27 mouse cellular contexts compared by ENCODE assay signal in genomic region chr12:85291541-85291940, GRCm38 (mm10). TPM values are rescaled to one million over a fixed set of nuclear protein-coding genes. Genes with fewer than 3 reads are reported as not detected.
DNase-seq lines count a peak whose midpoint lies in the region; ATAC-seq and TF ChIP-seq lines count a peak whose summit lies in the region.
"Had no signal": no experiment of that assay in that cellular context is flagged by ENCODE, and none has a peak within 500 bp of the region (broad histone marks: within the 10 kb centered on the region; RNA-seq: fewer than 3 reads in every experiment).

No protein-coding gene starts in this region.

- no peak for TF ChIP-seq POLR2A in kidney, adult 2 months (IDR thresholded peaks at IDR 0.05; ENCODE audit: low read depth, low read length)
- TF ChIP-seq POLR2A in testis, adult 2 months (IDR thresholded peaks at IDR 0.05; ENCODE audit: control insufficient read depth, low read depth, low read length), result no peak

- no peaks in the 10 kb centered on the region for H3K27me3 ChIP-seq in kidney, adult 2 months (replicated peaks; ENCODE audit: control insufficient read depth, insufficient read depth, low read length)
- H3K27me3 ChIP-seq in kidney, embryonic 15.5 days, result peaks cover 4% of the 10 kb centered on the region; the same call in 1 of the 2 replicates
- H3K27me3 ChIP-seq in testis, adult 2 months (ENCODE audit: control insufficient read depth, insufficient read depth, low read length), result no peaks in the 10 kb centered on the region
- H3K27me3 ChIP-seq: forebrain, embryonic 15.5 days had no signal

- H3K9ac ChIP-seq in kidney, embryonic 15.5 days, result no peak overlapping the region
- H3K9ac ChIP-seq: embryonic facial prominence, embryonic 13.5 days; forebrain, embryonic 12.5 days; forebrain, embryonic 15.5 days; heart, embryonic 13.5 days had no signal

- peak; percentile 81 for DNase-seq in kidney, adult 2 months
- DNase-seq in kidney, postnatal 10 days, result no peak
- no peak for DNase-seq in kidney, postnatal 4 days
- no peak for DNase-seq in testis, postnatal 10 days (ENCODE audit: low spot score)
- DNase-seq in thymus, postnatal 14 days, result no peak
- no peak for DNase-seq in urinary bladder, postnatal 14 days (ENCODE audit: low spot score)
- DNase-seq: adrenal gland, adult 8-10 months; adrenal gland, postnatal 25 days; cerebellum, adult 11-12 months; cerebellum, adult 8-10 months; cerebellum, postnatal 10 days; cerebellum, postnatal 36 days; embryo, embryonic 11 days; gastrocnemius, postnatal 25 days; heart, adult 2 months; heart, postnatal 14 days; heart, postnatal 4 days had no signal

- peak overlapping the region; percentile 19; the same call in 1 of the 2 replicates for H3K4me2 ChIP-seq in kidney, embryonic 15.5 days
- H3K4me2 ChIP-seq: embryonic facial prominence, embryonic 13.5 days; forebrain, embryonic 12.5 days; forebrain, embryonic 15.5 days; heart, embryonic 13.5 days had no signal

- TF ChIP-seq CTCF in kidney, adult 2 months (conservative IDR thresholded peaks at IDR 0.05; ENCODE audit: insufficient read depth, insufficient read length, low read depth, low read length), result no peak
- no peak for TF ChIP-seq CTCF in testis, adult 2 months (IDR thresholded peaks at IDR 0.05; ENCODE audit: control insufficient read depth, insufficient read depth, insufficient replicate concordance, low read depth, low read length)

- no peak overlapping the region; the same call in 1 of the 2 replicates for H3K27ac ChIP-seq in kidney, adult 2 months (ENCODE audit: insufficient read depth, low read depth, low read length)
- no peak overlapping the region for H3K27ac ChIP-seq in kidney, embryonic 15.5 days
- no peak overlapping the region for H3K27ac ChIP-seq in testis, adult 2 months (ENCODE audit: control insufficient read depth, insufficient read depth, low read depth, low read length)
- H3K27ac ChIP-seq: embryonic facial prominence, embryonic 10.5 days; embryonic facial prominence, embryonic 13.5 days; forebrain, embryonic 12.5 days; forebrain, embryonic 15.5 days; heart, adult 2 months; heart, embryonic 10.5 days; heart, embryonic 13.5 days had no signal

- ATAC-seq in kidney, embryonic 15.5 days (replicated peaks; ENCODE audit: low FRiP score), result no peak
- ATAC-seq: activated CD4-positive, CD25-positive, alpha-beta regulatory T cell, adult 4 months; forebrain, embryonic 15.5 days had no signal

- no peaks in the 10 kb centered on the region for H3K36me3 ChIP-seq in kidney, adult 2 months (ENCODE audit: control insufficient read depth, insufficient read depth, low read length)
- H3K36me3 ChIP-seq in kidney, embryonic 15.5 days, result peaks cover 12% of the 10 kb centered on the region; the same call in 1 of the 2 replicates
- peaks cover 2% of the 10 kb centered on the region for H3K36me3 ChIP-seq in testis, adult 2 months (ENCODE audit: control insufficient read depth, insufficient read depth, low read length)
- H3K36me3 ChIP-seq: embryonic facial prominence, embryonic 10.5 days; embryonic facial prominence, embryonic 13.5 days; forebrain, embryonic 12.5 days; forebrain, embryonic 15.5 days; heart, embryonic 13.5 days had no signal

- H3K9me3 ChIP-seq in kidney, embryonic 15.5 days (replicated peaks), result peaks cover 16% of the 10 kb centered on the region; the same call in 1 of the 2 replicates
- H3K9me3 ChIP-seq: forebrain, embryonic 15.5 days had no signal

- H3K4me3 ChIP-seq in kidney, adult 2 months (ENCODE audit: insufficient read depth, low read depth, low read length), result no peak overlapping the region; the same call in 1 of the 2 replicates
- H3K4me3 ChIP-seq in kidney, embryonic 15.5 days (replicated peaks), result no peak overlapping the region
- H3K4me3 ChIP-seq in testis, adult 2 months (ENCODE audit: control insufficient read depth, low read depth, low read length), result peak overlapping the region; percentile 78
- H3K4me3 ChIP-seq: embryonic facial prominence, embryonic 10.5 days; embryonic facial prominence, embryonic 13.5 days; erythroblast, embryonic 14.5 days; forebrain, embryonic 12.5 days; forebrain, embryonic 15.5 days; heart, adult 2 months; heart, embryonic 10.5 days; heart, embryonic 13.5 days had no signal

- H3K4me1 ChIP-seq in kidney, adult 2 months (ENCODE audit: control insufficient read depth, insufficient read depth, low read length), result peaks cover 17% of the 10 kb centered on the region
- H3K4me1 ChIP-seq in kidney, embryonic 15.5 days, result peaks cover 34% of the 10 kb centered on the region
- H3K4me1 ChIP-seq in testis, adult 2 months (ENCODE audit: control insufficient read depth, insufficient read depth, low read length), result peaks cover 19% of the 10 kb centered on the region

RNA-seq across cellular contexts. Expression of gene Zc2hc1c, which starts 3.1 kb away (rescaled TPM):
- 2.8 and 3.2 TPM in 2 replicates for polyA plus RNA-seq in kidney, adult 2 months (2012; rRNA removed)
- polyA plus RNA-seq in kidney, embryonic 15.5 days (2015; fragmentation: Nextera tagmentation; extraction: Ambion mirVana), result 2.8 and 3.4 TPM in 2 replicates
- 11.6 and 13.7 TPM in 2 replicates for polyA plus RNA-seq in testis, adult 2 months (2012; rRNA removed)

RNA-seq across cellular contexts. Expression of gene Acyp1, which starts 3.3 kb away (rescaled TPM):
- 9.6 and 19.1 TPM in 2 replicates for polyA plus RNA-seq in kidney, adult 2 months (2012; rRNA removed)
- 59.5 and 65.4 TPM in 2 replicates for polyA plus RNA-seq in kidney, embryonic 15.5 days (2015; fragmentation: Nextera tagmentation; extraction: Ambion mirVana)
- polyA plus RNA-seq in testis, adult 2 months (2012; rRNA removed), result 187 and 199 TPM in 2 replicates

RNA-seq across cellular contexts. Expression of gene Mlh3, which starts 21.1 kb away (rescaled TPM):
- polyA plus RNA-seq in kidney, adult 2 months (2012; rRNA removed), result 8.1 and 9.6 TPM in 2 replicates
- polyA plus RNA-seq in kidney, embryonic 15.5 days (2015; fragmentation: Nextera tagmentation; extraction: Ambion mirVana), result 8.7 and 9.6 TPM in 2 replicates
- polyA plus RNA-seq in testis, adult 2 months (2012; rRNA removed), result 11.1 and 13.1 TPM in 2 replicates

RNA-seq across cellular contexts. Expression of gene Nek9, which starts 47.6 kb away (rescaled TPM):
- 24.9 and 27.8 TPM in 2 replicates for polyA plus RNA-seq in kidney, adult 2 months (2012; rRNA removed)
- 22.3 and 23.0 TPM in 2 replicates for polyA plus RNA-seq in kidney, embryonic 15.5 days (2015; fragmentation: Nextera tagmentation; extraction: Ambion mirVana)
- 18.2 and 20.3 TPM in 2 replicates for polyA plus RNA-seq in testis, adult 2 months (2012; rRNA removed)
